Mouse (Mus musculus) heart, postnatal 14 days (tissue): ENCODE data around the gene Wnt10a. TPM values are rescaled to one million over a fixed set of nuclear protein-coding genes. Genes with fewer than 3 reads are reported as not detected.

Experiments used
- total RNA-seq, 2 experiments: library from RNA; stranded (reverse); gene quantifications; 2 replicates each; pipeline ENCODE4 v1.2.3; 2021

Gene Wnt10a
- total RNA-seq, 2 experiments from 2014 or later = not detected

Other genes starting within 250 kb of the Wnt10a start
- gene Plcd4, start 248.6 kb upstream of the Wnt10a start, total RNA-seq = not detected
- 10 to 100 TPM; 10.8 to 12.4 TPM for gene Usp37, start 247.2 kb upstream of the Wnt10a start, total RNA-seq
- 10 to 100 TPM; 12.1 to 14.2 TPM for gene Zfp142, start 203.3 kb upstream of the Wnt10a start, total RNA-seq
- 10 to 100 TPM; 25.3 to 27.0 TPM for gene Bcs1l, start 203.2 kb upstream of the Wnt10a start, total RNA-seq
- gene Rnf25, start 190.1 kb upstream of the Wnt10a start, total RNA-seq = 10 to 100 TPM; 16.5 to 21.5 TPM
- gene Stk36, start 190.1 kb upstream of the Wnt10a start, total RNA-seq = 1 to 10 TPM in 1 of 2 experiments, under 1 TPM in 1; 1.00 to 1.6 TPM
- gene Ttll4, start 129.8 kb upstream of the Wnt10a start, total RNA-seq = 10 to 100 TPM; 13.8 to 14.7 TPM
- gene Cyp27a1, start 77.9 kb upstream of the Wnt10a start, total RNA-seq = 10 to 100 TPM; 10.4 to 17.1 TPM
- 1 to 10 TPM; 1.2 TPM for gene Prkag3, start 42.3 kb upstream of the Wnt10a start, total RNA-seq
- gene Wnt6, start 19.6 kb upstream of the Wnt10a start, total RNA-seq = under 1 TPM; 0.17 to 0.67 TPM
- gene Cdk5r2, start 63.4 kb downstream of the Wnt10a start, total RNA-seq = not detected
- gene Fev, start 93.9 kb downstream of the Wnt10a start, total RNA-seq = not detected
- gene Cryba2, start 101.6 kb downstream of the Wnt10a start, total RNA-seq = not detected
- gene Cfap65, start 144.1 kb downstream of the Wnt10a start, total RNA-seq = under 1 TPM in 1 of 2 experiments, not detected in 1; 0.45 TPM
- under 1 TPM in 1 of 2 experiments, not detected in 1; 0.12 TPM for gene Ihh, start 160.2 kb downstream of the Wnt10a start, total RNA-seq